Mouse (Mus musculus) CH12.LX (cell line): ENCODE results near the gene Ino80d. TPM values are rescaled to one million over a fixed set of nuclear protein-coding genes. Genes with fewer than 3 reads are reported as not detected.

Source experiments
- DNase-seq: peaks from one replicate; pipeline ENCODE4 v3.0.0-alpha.2; 2013; ENCODE audit errors: extremely low read depth
- H3K27ac ChIP-seq: 2 replicates; pipeline ENCODE4 v1.5.1; 2012; ENCODE audit warnings: low read depth, mild to moderate bottlenecking, control low read depth, moderate library complexity; ENCODE audit not compliant: insufficient read depth
- H3K27me3 ChIP-seq: replicated peaks from 2 replicates; pipeline ENCODE3; 2012; ENCODE audit warnings: inconsistent platforms
- H3K36me3 ChIP-seq, 2 experiments: replicated peaks in 1 of 2; 2 replicates each; pipeline versions ENCODE3 to v1.6.1; 2012; ENCODE audit warnings: inconsistent platforms in 1 of 2, low read length in 1 of 2, mild to moderate bottlenecking in 1 of 2, mixed read lengths in 1 of 2, moderate library complexity in 1 of 2; ENCODE audit not compliant: control insufficient read depth in 1 of 2, insufficient read depth in 1 of 2
- H3K4me1 ChIP-seq, 2 experiments: 2 replicates each; pipeline ENCODE4 v1.6.1; 2012; ENCODE audit warnings: inconsistent platforms in 1 of 2, moderate library complexity in 1 of 2; ENCODE audit not compliant: insufficient read depth in 2 of 2, control insufficient read depth in 1 of 2
- H3K4me2 ChIP-seq: 2 replicates; pipeline ENCODE4 v1.6.1; 2012; ENCODE audit warnings: low read depth, mild to moderate bottlenecking, control low read depth; ENCODE audit not compliant: poor library complexity, insufficient read depth, severe bottlenecking
- H3K4me3 ChIP-seq, 3 experiments: fragments of 150-350 bp in 1 of 3; sonication (generic) in 1 of 3; replicated peaks in 1 of 3; 2 replicates each; pipeline versions ENCODE3 to v1.5.1; 2011 to 2012; ENCODE audit warnings: low read depth in 2 of 3, low read length in 2 of 3, mild to moderate bottlenecking in 2 of 3, moderate library complexity in 2 of 3, control low read depth in 1 of 3, improper control_type of control experiment in 1 of 3, inconsistent platforms in 1 of 3, mixed read lengths in 1 of 3; ENCODE audit not compliant: poor library complexity in 1 of 3
- H3K79me2 ChIP-seq: replicated peaks from 2 replicates; pipeline ENCODE4 v1.6.1; 2012; ENCODE audit warnings: mild to moderate bottlenecking, moderate library complexity; ENCODE audit not compliant: control insufficient read depth, poor library complexity, insufficient read depth, severe bottlenecking; ENCODE audit errors: extremely low read depth
- H3K9ac ChIP-seq: 2 replicates; pipeline ENCODE4 v1.6.1; 2012; ENCODE audit warnings: low read depth, mild to moderate bottlenecking, control low read depth, moderate library complexity; ENCODE audit not compliant: insufficient read depth
- H3K9me3 ChIP-seq: replicated peaks from 2 replicates; pipeline ENCODE3; 2012; ENCODE audit warnings: low read length, inconsistent platforms, mixed read lengths
- BHLHE40 ChIP-seq: IDR thresholded peaks from 2 replicates; pipeline ENCODE4 v1.6.1; 2011; ENCODE audit warnings: mild to moderate bottlenecking, low read depth, low read length, improper control_type of control experiment
- CHD1 ChIP-seq: IDR thresholded peaks from 2 replicates; pipeline ENCODE4 v1.6.1; 2012; ENCODE audit warnings: low read depth, low read length, improper control_type of control experiment, inconsistent platforms
- ELF1 ChIP-seq: IDR thresholded peaks from 2 replicates; pipeline ENCODE4 v1.6.1; 2014; ENCODE audit warnings: low read depth, mild to moderate bottlenecking, inconsistent platforms, low read length, improper control_type of control experiment
- EP300 ChIP-seq: IDR thresholded peaks from 2 replicates; pipeline ENCODE4 v1.6.1; 2011; ENCODE audit warnings: low read length, improper control_type of control experiment
- HCFC1 ChIP-seq: IDR thresholded peaks from 2 replicates; pipeline ENCODE4 v1.6.1; 2012; ENCODE audit warnings: low read depth, mild to moderate bottlenecking, inconsistent platforms, low read length, improper control_type of control experiment
- JUND ChIP-seq: conservative IDR thresholded peaks from 2 replicates; pipeline ENCODE4 v1.6.1; 2011; ENCODE audit warnings: low read depth, low read length, improper control_type of control experiment
- KAT2A ChIP-seq: IDR thresholded peaks from 2 replicates; pipeline ENCODE4 v1.6.1; 2012; ENCODE audit warnings: low read length, improper control_type of control experiment, inconsistent platforms; ENCODE audit not compliant: insufficient replicate concordance
- MAFK ChIP-seq: IDR thresholded peaks from 2 replicates; pipeline ENCODE4 v1.6.1; 2011; ENCODE audit warnings: low read length, improper control_type of control experiment; ENCODE audit not compliant: insufficient replicate concordance
- MAX ChIP-seq: IDR thresholded peaks from 2 replicates; pipeline ENCODE4 v1.6.1; 2011; ENCODE audit warnings: low read length, improper control_type of control experiment
- MAZ ChIP-seq: IDR thresholded peaks from 2 replicates; pipeline ENCODE4 v1.6.1; 2012; ENCODE audit warnings: low read depth, mild to moderate bottlenecking, inconsistent platforms, low read length, improper control_type of control experiment, moderate library complexity
- MXI1 ChIP-seq: IDR thresholded peaks from 2 replicates; pipeline ENCODE4 v1.6.1; 2011; ENCODE audit warnings: mild to moderate bottlenecking, low read depth, low read length, improper control_type of control experiment
- NELFE ChIP-seq: IDR thresholded peaks from 2 replicates; pipeline ENCODE4 v1.6.1; 2011; ENCODE audit warnings: low read depth, low read length, improper control_type of control experiment
- NRF1 ChIP-seq: IDR thresholded peaks from 2 replicates; pipeline ENCODE4 v1.6.1; 2014; ENCODE audit warnings: low read depth, mild to moderate bottlenecking, inconsistent platforms, low read length, improper control_type of control experiment, moderate library complexity
- PAX5 ChIP-seq: IDR thresholded peaks from 2 replicates; pipeline ENCODE4 v1.6.1; 2012; ENCODE audit warnings: low read length, inconsistent platforms, mixed read lengths
- POLR2A ChIP-seq: IDR thresholded peaks from 2 replicates; pipeline ENCODE4 v1.6.1; 2011; ENCODE audit warnings: low read depth, mild to moderate bottlenecking, improper control_type of control experiment, low read length
- POLR2AphosphoS2 ChIP-seq: IDR thresholded peaks from 2 replicates; pipeline ENCODE4 v1.6.1; 2011; ENCODE audit warnings: low read depth, low read length, improper control_type of control experiment
- RAD21 ChIP-seq: IDR thresholded peaks from 2 replicates; pipeline ENCODE4 v1.6.1; 2011; ENCODE audit warnings: low read depth, mild to moderate bottlenecking, low read length, improper control_type of control experiment, moderate library complexity
- RCOR1 ChIP-seq: conservative IDR thresholded peaks from 2 replicates; pipeline ENCODE4 v1.6.1; 2012; ENCODE audit warnings: low read depth, mild to moderate bottlenecking, inconsistent platforms, low read length, improper control_type of control experiment
- SMC3 ChIP-seq: IDR thresholded peaks from 2 replicates; pipeline ENCODE4 v1.6.1; 2011; ENCODE audit warnings: low read depth, low read length, improper control_type of control experiment
- TCF12 ChIP-seq: IDR thresholded peaks from 2 replicates; pipeline ENCODE4 v1.6.1; 2014; ENCODE audit warnings: low read depth, mild to moderate bottlenecking, inconsistent platforms, low read length, improper control_type of control experiment
- UBTF ChIP-seq: IDR thresholded peaks from 2 replicates; pipeline ENCODE4 v1.6.1; 2012; ENCODE audit warnings: low read depth, mild to moderate bottlenecking, inconsistent platforms, low read length, improper control_type of control experiment, moderate library complexity
- USF2 ChIP-seq: conservative IDR thresholded peaks from 2 replicates; pipeline ENCODE4 v1.6.1; 2011; ENCODE audit warnings: low read depth, low read length, improper control_type of control experiment
- ZC3H11A ChIP-seq: IDR thresholded peaks from 2 replicates; pipeline ENCODE4 v1.6.1; 2012; ENCODE audit warnings: low read depth, mild to moderate bottlenecking, inconsistent platforms, low read length, improper control_type of control experiment
- ZKSCAN1 ChIP-seq: IDR thresholded peaks from 2 replicates; pipeline ENCODE4 v1.6.1; 2012; ENCODE audit warnings: low read depth, inconsistent platforms, low read length, improper control_type of control experiment, borderline replicate concordance
- ZNF384 ChIP-seq: IDR thresholded peaks from 2 replicates; pipeline ENCODE4 v1.6.1; 2012; ENCODE audit warnings: low read depth, low read length, improper control_type of control experiment, inconsistent platforms
- dilution Hi-C: fragments of 300-500 bp; cut with MboI; formaldehyde crosslinking; loops from 2 replicates; pipeline ENCODE4 v1.14.3; 2020; ENCODE audit warnings: low sequenced_read_pairs; ENCODE audit not compliant: extremely low pct_unique_long_range_greater_than_20kb, extremely low pct_ligation_motif_present
- in situ Hi-C: fragments of 300-500 bp; cut with MboI; formaldehyde crosslinking; loops from 3 replicates; pipeline ENCODE4 v1.14.3; 2019; ENCODE audit warnings: low sequenced_read_pairs, low pct_ligation_motif_present, low pct_unique_long_range_greater_than_20kb, mixed read lengths
- polyA plus RNA-seq: library from polyadenylated mRNA; unstranded; fragments of >175 nt; gene quantifications from 2 replicates; pipeline ENCODE4 v1.2.1, GENCODE M21; 2012; ENCODE audit warnings: low read depth; ENCODE audit not compliant: insufficient read length
- total RNA-seq, 2 experiments: library from RNA; depleted of rRNA; stranded (reverse); fragments of 300-350 nt in 1 of 2; fragments of >200 nt in 1 of 2; gene quantifications; 2 replicates each; pipeline ENCODE4 v1.2.3; 2012 to 2014

Ino80d gene
- total and polyA plus RNA-seq, 3 experiments: 4.5 to 5.8 (median 4.6) TPM

GRCm38 (mm10) chr1:63137971-63138370 lies 23.5 kb upstream of the Ino80d start:
- Histone ChIP-seq H3K9me3 (peaks cover 5% of the 10 kb centered on the region), H3K4me1 (peaks cover 0 to 3% of the 10 kb centered on the region in 2 experiments; a peak in 1 of 4 replicates), H3K79me2 (no peaks in the 10 kb centered on the region), H3K4me2 (no peak overlapping the region), H3K36me3 (peaks cover 19 to 41% of the 10 kb centered on the region in 2 experiments), H3K9ac (no peak overlapping the region), H3K27ac (no peak overlapping the region), H3K4me3 (no peak overlapping the region), H3K27me3 (no peaks in the 10 kb centered on the region)
- in situ Hi-C loops (no loop called here), dilution Hi-C loops (no loop called here)
- no peak for TF ChIP-seq ZNF384
- TF ChIP-seq EP300: no peak
- no peak for TF ChIP-seq PAX5
- TF ChIP-seq BHLHE40: no peak
- no peak for TF ChIP-seq JUND
- no peak for TF ChIP-seq ZC3H11A
- no peak for TF ChIP-seq KAT2A
- TF ChIP-seq RAD21: no peak
- TF ChIP-seq USF2: no peak
- no peak for TF ChIP-seq HCFC1
- no peak for TF ChIP-seq MAZ
- no peak for TF ChIP-seq RCOR1
- no peak for TF ChIP-seq SMC3
- no peak for TF ChIP-seq MAX
- DNase-seq: no peak

GRCm38 (mm10) chr1:63134530-63134929 lies 20.1 kb upstream of the Ino80d start:
- H3K4me1 ChIP-seq: peaks cover 2 to 15% of the 10 kb centered on the region in 2 experiments; a peak in 3 of 4 replicates
- no peak overlapping the region for H3K27ac ChIP-seq
- no peak overlapping the region for H3K4me3 ChIP-seq
- TF ChIP-seq POLR2A (no peak), MXI1 (no peak), TCF12 (no peak)
- no peaks in the 10 kb centered on the region for H3K79me2 ChIP-seq
- in situ Hi-C loops: no loop called here
- H3K9me3 ChIP-seq: no peaks in the 10 kb centered on the region
- peaks cover 4 to 19% of the 10 kb centered on the region in 2 experiments for H3K36me3 ChIP-seq
- dilution Hi-C loops: no loop called here
- no peaks in the 10 kb centered on the region for H3K27me3 ChIP-seq
- H3K9ac ChIP-seq: no peak overlapping the region
- no peak for DNase-seq
- H3K4me2 ChIP-seq: no peak overlapping the region

- Histone ChIP-seq H3K4me3 (no peak overlapping the region), H3K36me3 (peaks cover 0 to 18% of the 10 kb centered on the region in 2 experiments), H3K79me2 (no peaks in the 10 kb centered on the region), H3K27ac (no peak overlapping the region), H3K9me3 (no peaks in the 10 kb centered on the region), H3K4me1 (peaks cover 2 to 19% of the 10 kb centered on the region in 2 experiments; a peak in 3 of 4 replicates), H3K9ac (no peak overlapping the region), H3K27me3 (no peaks in the 10 kb centered on the region), H3K4me2 (no peak overlapping the region)
- DNase-seq: no peak
- in situ Hi-C loops: no loop called here
- dilution Hi-C loops: no loop called here
- TF ChIP-seq UBTF (no peak), POLR2AphosphoS2 (no peak), NELFE (no peak), TCF12 (no peak), MAX (no peak), ELF1 (no peak), NRF1 (no peak), MXI1 (no peak), ZKSCAN1 (no peak), MAFK (no peak), CHD1 (no peak), HCFC1 (no peak), MAZ (no peak)
These were observed 17.3 kb upstream of the Ino80d start for GRCm38 (mm10) chr1:63131766-63132165.
